ENCODE assay signal across 8 mouse cellular contexts in the genomic region with DNA sequence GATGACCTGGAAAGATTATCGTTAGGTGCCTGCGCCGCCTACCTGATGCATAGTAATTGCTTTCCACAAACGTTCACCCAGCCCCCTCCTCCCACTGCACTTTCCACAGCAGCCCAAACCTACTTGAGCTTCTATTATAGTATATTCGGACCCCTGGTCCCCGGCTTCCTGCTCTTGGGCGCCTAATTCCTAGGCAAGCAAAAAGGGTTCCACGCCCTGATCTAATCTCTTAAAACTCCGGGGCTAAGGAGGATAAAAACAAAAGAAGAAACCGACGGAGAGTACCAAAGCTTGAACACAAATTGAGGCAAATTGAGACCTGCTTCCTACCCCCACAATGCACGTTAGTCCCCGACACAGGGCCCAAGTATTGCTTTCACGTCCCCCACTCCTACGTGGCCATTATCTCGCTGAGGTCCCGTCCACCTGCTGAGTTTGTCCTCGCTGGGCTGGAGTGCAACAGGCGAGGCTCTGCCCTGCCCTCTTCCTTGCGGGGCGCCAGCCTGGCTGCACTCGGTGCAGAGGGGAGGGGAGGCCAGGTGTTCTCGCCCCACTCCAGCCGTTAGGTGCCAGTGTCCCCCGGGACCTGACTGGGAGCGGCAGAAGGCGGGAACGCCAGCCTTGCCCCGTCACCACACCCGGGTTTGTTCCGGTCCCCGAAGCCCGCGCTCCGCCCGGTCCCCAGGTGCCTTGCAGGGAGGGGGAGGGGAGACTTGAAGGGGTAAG. TPM values are rescaled to one million over a fixed set of nuclear protein-coding genes. Genes with fewer than 3 reads are reported as not detected.
A peak's percentile ranks its signal among the peaks of the same experiment; 100 is the strongest.
DNase-seq lines count a peak whose midpoint lies in the region; ATAC-seq and TF ChIP-seq lines count a peak whose summit lies in the region.

No protein-coding gene starts in this region.

- H3K27ac ChIP-seq in heart, embryonic 13.5 days (replicated peaks) = peak overlapping the region; percentile 84
- H3K27ac ChIP-seq in ES-E14 (ENCODE audit: insufficient read depth, low read depth, low read length, poor library complexity, severe bottlenecking) = peak overlapping the region; percentile 68
- no peak overlapping the region for H3K27ac ChIP-seq in forebrain, embryonic 13.5 days
- 0 out of 2 replicates have a peak overlapping the region, but pooled peaks have one; percentile 19 for H3K27ac ChIP-seq in limb, embryonic 14.5 days (replicated peaks; ENCODE audit: low read depth, low read length)
- 0 out of 2 replicates have a peak overlapping the region, but pooled peaks have one; percentile 13 for H3K27ac ChIP-seq in midbrain, postnatal 0 days (ENCODE audit: low read depth, low read length)

- no peak for DNase-seq in heart, postnatal 25 days (ENCODE audit: low spot score)
- no peak for DNase-seq in ES-E14 (ENCODE audit: low read depth, low spot score)
- no peak for DNase-seq in limb, embryonic 14.5 days (ENCODE audit: low spot score)
- no peak for DNase-seq in midbrain, postnatal 0 days (ENCODE audit: low spot score)
- no peak for DNase-seq in left cerebral cortex, adult 9 months (ENCODE audit: low spot score in 2 of 2)
- DNase-seq in right cerebral cortex, postnatal 25 days = no peak

- peaks cover 62% of the 10 kb centered on the region for H3K4me1 ChIP-seq in heart, embryonic 13.5 days
- H3K4me1 ChIP-seq in ES-E14 (ENCODE audit: control insufficient read depth in 2 of 2, insufficient read depth in 2 of 2, low read length in 2 of 2, poor library complexity in 1 of 2) = peaks cover 1 to 18% of the 10 kb centered on the region in 2 experiments; a peak in 2 of 4 replicates
- peaks cover 44% of the 10 kb centered on the region for H3K4me1 ChIP-seq in forebrain, embryonic 13.5 days
- H3K4me1 ChIP-seq in limb, embryonic 14.5 days (ENCODE audit: control insufficient read depth, insufficient read depth, low read length) = peaks cover 27% of the 10 kb centered on the region
- H3K4me1 ChIP-seq in midbrain, postnatal 0 days (ENCODE audit: insufficient read depth, low read length) = peaks cover 12% of the 10 kb centered on the region; the same call in 1 of the 2 replicates

- peak overlapping the region; percentile 96 for H3K4me2 ChIP-seq in heart, embryonic 13.5 days
- peak overlapping the region; percentile 66 for H3K4me2 ChIP-seq in forebrain, embryonic 13.5 days
- H3K4me2 ChIP-seq in limb, embryonic 14.5 days (replicated peaks; ENCODE audit: low read depth, low read length, severe bottlenecking) = peak overlapping the region; percentile 95
- H3K4me2 ChIP-seq in midbrain, postnatal 0 days (ENCODE audit: low read depth, low read length, poor library complexity, severe bottlenecking) = peak overlapping the region; percentile 58

- TF ChIP-seq CTCF in midbrain, postnatal 0 days (IDR thresholded peaks at IDR 0.05) = no peak

- H3K4me3 ChIP-seq in heart, embryonic 13.5 days = peak overlapping the region; percentile 63
- peak overlapping the region; percentile 74 to 94 for H3K4me3 ChIP-seq in ES-E14 (ENCODE audit: insufficient read depth in 1 of 2, low read depth in 1 of 2, low read length in 2 of 2, poor library complexity in 1 of 2, severe bottlenecking in 1 of 2)
- peak overlapping the region; percentile 38 for H3K4me3 ChIP-seq in forebrain, embryonic 13.5 days
- peak overlapping the region; percentile 44 for H3K4me3 ChIP-seq in limb, embryonic 14.5 days (replicated peaks; ENCODE audit: low read length)
- H3K4me3 ChIP-seq in midbrain, postnatal 0 days (ENCODE audit: low read depth, low read length) = peak overlapping the region; percentile 34

- in situ Hi-C loops in ES-E14 (cut with MboI; ENCODE audit: low sequenced_read_pairs in 2 of 2, unreplicated experiment in 2 of 2) = no loop called here

- no peak for TF ChIP-seq POLR2A in limb, embryonic 14.5 days (IDR thresholded peaks at IDR 0.05; ENCODE audit: borderline replicate concordance, extremely low read depth, insufficient read depth, insufficient read length)

- intact Hi-C loops in heart, postnatal 25 days (cut with DNase I) = loop anchor here (2.0 kb wide), 1 partner anchor 62 kb away; no protein-coding TSS in a partner anchor

- H3K36me3 ChIP-seq in heart, embryonic 13.5 days = peaks cover 13% of the 10 kb centered on the region
- H3K36me3 ChIP-seq in ES-E14 (ENCODE audit: control insufficient read depth, insufficient read depth, low read length, poor library complexity, severe bottlenecking) = peaks cover 30% of the 10 kb centered on the region
- H3K36me3 ChIP-seq in forebrain, embryonic 13.5 days (ENCODE audit: poor library complexity, severe bottlenecking) = no peaks in the 10 kb centered on the region; the same call in 1 of the 2 replicates
- peaks cover 6% of the 10 kb centered on the region for H3K36me3 ChIP-seq in limb, embryonic 14.5 days (ENCODE audit: control insufficient read depth, insufficient read depth, low read length)
- H3K36me3 ChIP-seq in midbrain, postnatal 0 days (ENCODE audit: insufficient read depth, low read length) = no peaks in the 10 kb centered on the region

- ATAC-seq in heart, embryonic 13.5 days (ENCODE audit: extremely low read depth, insufficient number of reproducible peaks, low FRiP score, low TSS enrichment) = peak; percentile 68
- peak; percentile 1; the same call in 1 of the 2 replicates for ATAC-seq in forebrain, embryonic 13.5 days
- ATAC-seq in limb, embryonic 14.5 days (ENCODE audit: low FRiP score, low read depth) = peak; percentile 10; the same call in 1 of the 2 replicates
- ATAC-seq in midbrain, postnatal 0 days (ENCODE audit: low FRiP score) = no peak

- H3K9ac ChIP-seq in heart, embryonic 13.5 days = peak overlapping the region; percentile 82
- peak overlapping the region; percentile 78 for H3K9ac ChIP-seq in ES-E14 (ENCODE audit: insufficient read depth, low read depth, low read length, poor library complexity, severe bottlenecking)
- H3K9ac ChIP-seq in forebrain, embryonic 13.5 days = peak overlapping the region; percentile 56
- H3K9ac ChIP-seq in limb, embryonic 14.5 days (ENCODE audit: low read depth, low read length, severe bottlenecking) = peak overlapping the region; percentile 60
- peak overlapping the region; percentile 37; the same call in 1 of the 2 replicates for H3K9ac ChIP-seq in midbrain, postnatal 0 days (replicated peaks; ENCODE audit: low read length, poor library complexity, severe bottlenecking)

- no peaks in the 10 kb centered on the region for H3K9me3 ChIP-seq in heart, embryonic 13.5 days
- H3K9me3 ChIP-seq in ES-E14 (ENCODE audit: control insufficient read depth, insufficient read depth, low read depth, low read length) = no peaks in the 10 kb centered on the region
- H3K9me3 ChIP-seq in forebrain, embryonic 13.5 days (replicated peaks) = no peaks in the 10 kb centered on the region
- H3K9me3 ChIP-seq in limb, embryonic 14.5 days (ENCODE audit: control insufficient read depth, low read length) = no peaks in the 10 kb centered on the region
- H3K9me3 ChIP-seq in midbrain, postnatal 0 days (ENCODE audit: low read length) = no peaks in the 10 kb centered on the region

- WGBS in heart, embryonic 13.5 days = 3% methylated on average over 36 of the region's 36 CpGs
- WGBS in forebrain, embryonic 13.5 days = 2% methylated on average over 36 of the region's 36 CpGs
- WGBS in limb, embryonic 14.5 days = 3% methylated on average over 31 of the region's 36 CpGs
- 7% methylated on average over 31 of the region's 36 CpGs for WGBS in midbrain, postnatal 0 days

- H3K27me3 ChIP-seq in heart, embryonic 13.5 days (replicated peaks) = no peaks in the 10 kb centered on the region
- peaks cover 9% of the 10 kb centered on the region; the same call in 1 of the 2 replicates for H3K27me3 ChIP-seq in forebrain, embryonic 13.5 days
- H3K27me3 ChIP-seq in limb, embryonic 14.5 days (ENCODE audit: control insufficient read depth, insufficient read depth, low read length) = no peaks in the 10 kb centered on the region
- no peaks in the 10 kb centered on the region for H3K27me3 ChIP-seq in midbrain, postnatal 0 days (ENCODE audit: insufficient read depth, low read length)

RNA-seq across cellular contexts. Expression of a gene that starts 0.6 kb away (rescaled TPM):
- 189 and 197 TPM in 2 replicates for polyA plus RNA-seq in heart, embryonic 13.5 days (2015; fragmentation: Nextera tagmentation; extraction: Ambion mirVana)
- 100 to 1,000 TPM; 426 to 460 TPM for total RNA-seq in heart, postnatal 25 days (2021)
- total RNA-seq in ES-E14 (2012; rRNA removed) = 46.9 and 52.7 TPM in 2 replicates
- polyA plus RNA-seq in forebrain, embryonic 13.5 days (2015; fragmentation: Nextera tagmentation; extraction: Ambion mirVana) = 43.9 and 46.0 TPM in 2 replicates
- 104 and 159 TPM in 2 replicates for polyA plus RNA-seq in limb, embryonic 14.5 days (2012; rRNA removed)
- polyA plus RNA-seq in limb, embryonic 14.5 days (2014; fragmentation: Nextera tagmentation; extraction: Ambion mirVana) = 152 and 160 TPM in 2 replicates
- total RNA-seq in midbrain, postnatal 0 days (2014; rRNA removed) = 93.0 and 118 TPM in 2 replicates
- polyA plus RNA-seq in midbrain, postnatal 0 days (2015; fragmentation: Nextera tagmentation; extraction: Ambion mirVana) = 99.5 and 99.9 TPM in 2 replicates

RNA-seq across cellular contexts. Expression of a gene that starts 19.8 kb away (rescaled TPM):
- 0.07 and 0.24 TPM in 2 replicates for polyA plus RNA-seq in heart, embryonic 13.5 days (2015; fragmentation: Nextera tagmentation; extraction: Ambion mirVana)
- total RNA-seq in heart, postnatal 25 days (2021) = 10 to 100 TPM; 40.6 to 49.9 TPM
- not detected in 2 replicates for total RNA-seq in ES-E14 (2012; rRNA removed)
- polyA plus RNA-seq in forebrain, embryonic 13.5 days (2015; fragmentation: Nextera tagmentation; extraction: Ambion mirVana) = not detected in 2 replicates
- polyA plus RNA-seq in limb, embryonic 14.5 days (2012; rRNA removed) = 0.10 TPM in 2 replicates
- 0.07 and 0.15 TPM in 2 replicates for polyA plus RNA-seq in limb, embryonic 14.5 days (2014; fragmentation: Nextera tagmentation; extraction: Ambion mirVana)
- total RNA-seq in midbrain, postnatal 0 days (2014; rRNA removed) = not detected in 2 replicates
- 0.06 and 0.16 TPM in 2 replicates for polyA plus RNA-seq in midbrain, postnatal 0 days (2015; fragmentation: Nextera tagmentation; extraction: Ambion mirVana)

RNA-seq across cellular contexts. Expression of a gene that starts 22.2 kb away (rescaled TPM):
- polyA plus RNA-seq in heart, embryonic 13.5 days (2015; fragmentation: Nextera tagmentation; extraction: Ambion mirVana) = 0.19 and 0.29 TPM in 2 replicates
- not detected for total RNA-seq in heart, postnatal 25 days (2021)
- total RNA-seq in ES-E14 (2012; rRNA removed) = 2.5 and 2.8 TPM in 2 replicates
- 2.1 and 3.7 TPM in 2 replicates for polyA plus RNA-seq in forebrain, embryonic 13.5 days (2015; fragmentation: Nextera tagmentation; extraction: Ambion mirVana)
- 0.03 and 0.14 TPM in 2 replicates for polyA plus RNA-seq in limb, embryonic 14.5 days (2012; rRNA removed)
- 0.14 TPM in 1 of 2 replicates, not detected in the other for polyA plus RNA-seq in limb, embryonic 14.5 days (2014; fragmentation: Nextera tagmentation; extraction: Ambion mirVana)
- total RNA-seq in midbrain, postnatal 0 days (2014; rRNA removed) = 4.1 and 4.3 TPM in 2 replicates
- 2.9 and 3.2 TPM in 2 replicates for polyA plus RNA-seq in midbrain, postnatal 0 days (2015; fragmentation: Nextera tagmentation; extraction: Ambion mirVana)

RNA-seq across cellular contexts. Expression of a gene that starts 44.3 kb away (rescaled TPM):
- polyA plus RNA-seq in heart, embryonic 13.5 days (2015; fragmentation: Nextera tagmentation; extraction: Ambion mirVana) = 23.0 and 23.1 TPM in 2 replicates
- 10 to 100 TPM; 14.1 to 16.3 TPM for total RNA-seq in heart, postnatal 25 days (2021)
- 11.3 and 14.6 TPM in 2 replicates for total RNA-seq in ES-E14 (2012; rRNA removed)
- polyA plus RNA-seq in forebrain, embryonic 13.5 days (2015; fragmentation: Nextera tagmentation; extraction: Ambion mirVana) = 17.0 TPM in 2 replicates
- 13.5 and 15.5 TPM in 2 replicates for polyA plus RNA-seq in limb, embryonic 14.5 days (2012; rRNA removed)
- polyA plus RNA-seq in limb, embryonic 14.5 days (2014; fragmentation: Nextera tagmentation; extraction: Ambion mirVana) = 22.2 and 22.3 TPM in 2 replicates
- 3.9 and 7.5 TPM in 2 replicates for total RNA-seq in midbrain, postnatal 0 days (2014; rRNA removed)
- polyA plus RNA-seq in midbrain, postnatal 0 days (2015; fragmentation: Nextera tagmentation; extraction: Ambion mirVana) = 5.7 and 6.5 TPM in 2 replicates

Comparison
In these comparisons a context has a peak if more than half of its experiments do, and no peak if none do; other contexts are left out.
1. H3K4me3 ChIP-seq: peak in every context shown above with its lines; median percentile 84 in ES-E14; 63 in heart, embryonic 13.5 days; 44 in limb, embryonic 14.5 days; 38 in forebrain, embryonic 13.5 days; 34 in midbrain, postnatal 0 days.